Mouse (Mus musculus): Measurements from ENCODE around the gene Lama5. TPM values are rescaled to one million over a fixed set of nuclear protein-coding genes. Genes with fewer than 3 reads are reported as not detected.
"Not testable (repeated sequence)": the region's sequence is repeated elsewhere in the genome, so short reads cannot be mapped to it uniquely, and the experiment has no call there.

The Lama5 gene
- polyA plus RNA-seq, 1 experiment from 2014 or later, result 221 TPM

DNA sequence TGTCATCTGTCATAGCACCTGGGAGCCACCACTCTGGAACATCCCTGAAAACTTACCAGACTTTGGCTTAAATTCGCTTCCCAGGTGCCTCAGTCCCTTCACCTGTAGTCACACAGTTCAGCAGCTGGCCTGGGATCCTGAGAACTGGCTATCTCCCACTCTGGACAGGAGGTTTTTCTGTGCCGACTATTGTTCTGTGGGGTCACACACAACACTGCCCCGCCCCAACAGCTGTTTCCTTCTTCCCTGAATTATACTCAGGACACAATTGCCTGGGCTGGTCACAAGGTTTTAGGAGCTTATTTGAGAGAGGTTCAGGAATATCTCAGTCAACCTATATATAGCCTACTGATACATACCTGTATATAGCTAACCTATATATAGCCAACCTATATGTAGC is 36.8 kb upstream of the Lama5 start:
- ChIA-PET POLR2A (no interaction called here), CTCF (interaction anchor here (1.8 to 2.8 kb wide), 2 partner anchors 9 to 92 kb away, joined by 5 to 10 read pairs; no protein-coding TSS in a partner anchor)
- no peak for TF ChIP-seq CTCF (IDR thresholded peaks at IDR 0.05)
- ATAC-seq, result no peak
- no peak for DNase-seq (ENCODE audit: low read depth, low spot score)
- in situ Hi-C loops (cut with MboI; ENCODE audit: low pct_unique_long_range_greater_than_20kb), result no loop called here
- no peaks in the 10 kb centered on the region for H3K27me3 ChIP-seq

DNA sequence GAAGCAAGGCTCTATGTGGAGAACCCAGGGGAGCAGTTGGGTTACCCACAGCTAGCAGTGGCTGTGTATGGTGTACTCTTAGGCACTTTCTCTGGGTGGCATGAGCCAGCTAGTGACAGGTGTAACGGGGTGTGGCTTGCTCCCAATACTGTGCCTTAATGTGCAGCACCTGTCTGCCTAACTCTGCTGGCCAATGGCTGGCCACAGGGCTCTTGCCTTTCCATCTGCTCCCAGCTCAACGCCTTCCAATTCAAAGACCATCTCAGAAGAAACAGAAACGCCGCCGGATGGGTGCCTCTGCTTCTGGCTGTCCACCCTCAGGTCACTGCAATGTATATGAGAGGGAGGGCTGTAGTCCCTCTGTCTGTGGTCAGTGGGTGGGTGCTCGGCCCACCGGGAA is 36.2 kb upstream of the Lama5 start:
- no peak for TF ChIP-seq CTCF (IDR thresholded peaks at IDR 0.05)
- ATAC-seq (no peak), DNase-seq (ENCODE audit: low read depth, low spot score) (no peak)
- POLR2A ChIA-PET, result no interaction called here
- in situ Hi-C loops (cut with MboI; ENCODE audit: low pct_unique_long_range_greater_than_20kb), result no loop called here
- CTCF ChIA-PET, result interaction anchor here (1.8 to 2.8 kb wide), 2 partner anchors 10 to 91 kb away, joined by 5 to 10 read pairs; no protein-coding TSS in a partner anchor
- no peaks in the 10 kb centered on the region for H3K27me3 ChIP-seq

DNA sequence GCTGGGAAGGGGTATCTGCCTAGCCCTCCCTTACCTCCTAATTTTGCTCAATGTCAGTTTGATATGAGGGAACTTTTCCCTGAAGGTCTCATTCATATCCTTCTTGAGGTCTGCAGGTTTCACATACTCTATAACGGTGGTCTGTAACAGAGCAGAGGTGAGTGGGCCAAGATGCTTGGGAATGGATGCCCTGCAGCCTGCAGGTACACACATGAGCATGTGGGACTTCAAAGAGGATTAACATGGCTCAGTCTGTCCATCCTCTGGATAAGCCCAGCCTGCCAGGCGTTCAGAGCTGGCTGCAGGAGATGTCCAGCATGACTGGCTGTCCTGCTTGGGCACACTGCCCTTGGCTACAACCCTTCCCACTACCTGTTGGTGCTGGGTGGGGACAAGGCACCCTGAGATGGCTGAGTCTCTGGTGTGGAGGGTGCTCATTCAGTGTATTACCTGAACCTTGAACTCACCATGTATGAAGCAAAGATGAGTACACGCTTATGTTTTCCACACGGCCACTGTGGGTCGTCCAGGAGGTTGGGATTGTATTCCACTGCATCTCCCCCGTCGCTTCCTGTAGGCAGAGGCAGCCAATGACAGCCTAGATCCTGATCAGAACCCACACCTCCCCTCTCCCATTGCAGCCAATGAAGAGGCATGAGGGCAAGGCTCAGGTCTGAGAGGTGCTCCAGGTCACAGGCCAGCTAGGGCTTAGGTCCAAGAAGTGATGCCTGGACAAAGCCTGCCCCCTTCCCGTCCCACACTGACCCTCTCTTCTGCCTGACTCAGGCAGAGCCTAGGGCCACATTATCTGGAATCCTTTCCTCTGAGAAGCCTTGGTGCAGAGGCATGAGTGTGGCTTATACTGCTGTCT is 35.2 kb upstream of the Lama5 start:
- in situ Hi-C loops (cut with MboI; ENCODE audit: low pct_unique_long_range_greater_than_20kb), result no loop called here
- no peak for DNase-seq (ENCODE audit: low read depth, low spot score)
- ChIA-PET POLR2A (no interaction called here), CTCF (interaction anchor here (2.8 kb wide), 1 partner anchor 11 kb away, joined by 10 read pairs; no protein-coding TSS in a partner anchor)
- H3K27me3 ChIP-seq, result no peaks in the 10 kb centered on the region
- no peak for TF ChIP-seq CTCF (IDR thresholded peaks at IDR 0.05)
- ATAC-seq, result no peak

DNA sequence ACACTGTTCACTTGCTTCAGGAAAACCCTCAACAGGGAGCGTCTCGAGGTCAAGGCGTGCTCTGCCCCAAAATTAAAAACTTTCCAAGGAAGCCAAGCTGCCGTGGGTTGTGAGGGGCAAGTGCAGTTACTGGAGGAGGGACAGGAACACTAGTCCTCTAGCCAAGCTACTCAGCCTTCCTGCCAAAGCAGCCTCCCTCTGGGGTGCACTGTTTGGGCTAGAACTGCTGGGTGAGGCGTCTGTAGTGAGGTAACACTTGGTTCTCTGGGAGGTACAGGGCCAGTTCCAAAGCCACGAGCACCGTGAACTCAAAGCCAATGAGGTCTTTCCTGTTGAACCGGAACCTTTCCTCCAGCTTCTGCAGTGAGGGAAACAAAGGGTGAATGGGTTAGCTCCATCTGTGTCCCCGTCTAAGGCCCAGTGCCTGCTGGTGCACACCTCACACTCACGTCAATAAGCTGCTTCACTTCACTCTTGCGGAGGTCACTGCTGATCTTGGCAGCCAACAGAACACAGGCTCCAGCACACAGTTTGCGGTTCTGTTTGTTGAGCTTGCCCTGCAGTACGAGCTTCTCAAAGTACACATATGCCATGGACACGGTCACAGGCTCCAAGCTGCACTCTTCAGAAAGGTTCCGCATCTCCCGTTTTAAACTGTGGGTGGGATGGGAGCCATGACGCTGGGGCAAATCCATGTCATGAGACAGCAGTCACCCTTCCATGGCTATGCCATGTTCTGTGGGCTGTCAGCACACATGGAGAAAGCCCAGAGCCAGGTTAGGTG is 34.4 kb upstream of the Lama5 start:
- H3K27me3 ChIP-seq; CTCF ChIA-PET; POLR2A ChIA-PET; ATAC-seq; DNase-seq (ENCODE audit: low read depth, low spot score): not testable (repeated sequence)
- in situ Hi-C loops (cut with MboI; ENCODE audit: low pct_unique_long_range_greater_than_20kb), result loop anchor here (10.0 kb wide), 2 partner anchors 75 to 185 kb away; partner anchors contain the start of gene Mtg2

DNA sequence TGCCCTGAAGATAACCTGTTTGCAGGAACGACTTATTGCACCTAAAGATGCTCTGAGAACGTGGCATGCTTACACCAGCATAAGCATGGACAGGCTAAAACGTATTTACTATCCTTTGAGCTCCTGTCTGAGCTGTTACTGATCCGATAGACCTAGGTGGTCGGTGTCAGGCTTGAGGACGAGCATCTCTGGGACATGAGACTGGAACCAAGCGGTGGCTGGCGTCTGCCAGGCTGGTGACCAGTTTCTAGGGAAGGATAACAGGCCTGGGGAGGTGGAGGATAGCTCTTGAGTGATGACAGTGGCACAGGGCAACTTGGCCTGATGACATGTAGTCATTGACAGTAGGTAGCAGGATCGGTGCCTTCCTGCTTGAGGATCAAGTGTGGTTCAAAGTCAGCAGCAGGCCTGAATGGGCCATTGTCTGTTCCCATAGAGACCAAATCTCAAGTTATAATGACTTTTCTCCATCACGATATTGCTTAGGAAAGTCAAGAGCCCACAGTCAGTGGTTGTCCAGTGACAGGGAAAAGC is 33.4 kb upstream of the Lama5 start:
- DNase-seq (ENCODE audit: low read depth, low spot score); ATAC-seq; POLR2A ChIA-PET; H3K27me3 ChIP-seq: not testable (repeated sequence)
- CTCF ChIA-PET, result interaction anchor here (1.7 kb wide), 1 partner anchor 13 kb away, joined by 4 read pairs; no protein-coding TSS in a partner anchor
- in situ Hi-C loops (cut with MboI; ENCODE audit: low pct_unique_long_range_greater_than_20kb), result loop anchor here (10.0 kb wide), 2 partner anchors 74 to 184 kb away; partner anchors contain the start of gene Mtg2

DNA sequence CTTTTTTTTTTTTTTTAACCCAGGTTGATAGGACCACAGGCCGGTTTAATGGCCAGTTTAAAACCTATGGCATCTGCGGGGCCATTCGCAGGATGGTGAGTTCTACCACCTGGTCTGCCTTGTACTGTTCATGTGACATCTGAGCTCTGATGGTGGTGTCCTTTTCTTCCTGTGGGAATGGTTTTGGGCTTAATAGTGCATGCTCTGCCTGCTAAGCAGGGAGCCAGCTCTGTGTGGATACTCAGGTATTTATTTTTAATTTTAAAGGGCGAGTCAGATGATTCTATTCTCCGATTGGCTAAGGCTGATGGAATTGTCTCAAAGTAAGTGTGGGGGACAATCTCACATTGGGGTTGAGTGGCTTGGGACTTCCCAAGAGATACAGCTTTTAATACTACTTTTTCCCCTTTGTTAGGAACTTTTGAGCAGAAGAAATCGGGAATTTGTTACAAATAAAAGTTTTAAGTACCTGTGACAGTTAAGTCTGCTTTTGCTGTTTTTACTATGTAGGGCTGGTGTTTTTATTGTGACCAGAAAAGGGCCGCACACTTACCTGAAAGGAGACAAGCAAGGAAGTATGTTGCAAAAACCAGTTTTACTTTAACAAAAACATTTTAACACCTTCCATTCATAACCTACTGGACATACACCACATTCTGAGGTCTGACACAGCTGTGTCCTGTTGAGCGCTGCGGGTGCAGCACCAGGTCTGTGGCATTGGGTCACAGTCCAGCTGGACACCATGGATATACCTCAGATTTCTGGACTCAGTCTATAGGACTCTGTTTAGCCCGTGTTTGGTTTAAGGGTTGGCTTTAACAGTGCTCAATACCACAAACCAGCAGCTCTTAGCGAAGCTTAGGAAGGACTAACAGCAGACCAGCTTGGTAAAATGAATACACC is 32.6 kb upstream of the Lama5 start:
- CTCF ChIA-PET, result interaction anchor here (1.7 kb wide), 1 partner anchor 14 kb away, joined by 4 read pairs; no protein-coding TSS in a partner anchor
- DNase-seq (ENCODE audit: low read depth, low spot score) (no peak), ATAC-seq (no peak)
- H3K27me3 ChIP-seq, result no peaks in the 10 kb centered on the region
- in situ Hi-C loops (cut with MboI; ENCODE audit: low pct_unique_long_range_greater_than_20kb), result loop anchor here (10.0 kb wide), 2 partner anchors 73 to 183 kb away; partner anchors contain the start of gene Mtg2
- TF ChIP-seq CTCF (IDR thresholded peaks at IDR 0.05), result no peak
- POLR2A ChIA-PET, result interaction anchor here (1.0 to 1.7 kb wide), 2 partner anchors 9 to 13 kb away, joined by 3 to 4 read pairs; no protein-coding TSS in a partner anchor

DNA sequence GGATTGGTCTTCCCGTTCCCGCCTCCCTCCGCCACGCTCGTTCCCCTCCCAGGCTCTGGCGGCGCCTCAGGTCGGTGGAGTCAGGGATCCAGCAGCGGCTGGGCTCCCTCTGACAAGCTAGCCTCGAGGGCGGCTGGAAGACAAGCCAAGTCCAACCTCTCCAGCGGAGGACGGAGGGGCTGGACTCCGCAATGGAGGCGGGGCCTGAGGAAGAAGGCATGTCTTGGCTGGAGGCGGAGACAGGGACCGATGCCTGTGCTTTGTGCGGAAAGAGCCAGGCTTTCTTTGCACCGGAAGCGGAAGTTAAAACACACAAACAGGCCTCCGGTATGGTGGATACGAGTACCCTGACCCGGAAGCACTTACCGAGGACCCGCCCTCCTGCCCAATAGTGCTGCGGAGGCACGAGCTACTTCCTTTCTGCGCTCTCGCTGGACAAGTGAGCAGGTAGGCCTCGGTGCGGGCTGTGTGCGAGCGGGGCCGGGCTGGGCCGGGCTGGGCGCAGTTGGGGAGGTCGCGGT is 31.4 kb upstream of the Lama5 start, which contains the start of gene Rps21:
Rps21 (plus strand) TSS at position 377 of the 521 bp plus-strand sequence.
- POLR2A ChIA-PET, result interaction anchor here (0.6 to 1.7 kb wide), 8 partner anchors 9 to 83 kb away, joined by 3 to 5 read pairs (median 3); no protein-coding TSS in a partner anchor
- in situ Hi-C loops (cut with MboI; ENCODE audit: low pct_unique_long_range_greater_than_20kb), result loop anchor here (10.0 kb wide), 2 partner anchors 72 to 182 kb away; partner anchors contain the start of gene Mtg2
- peak; percentile 92 for ATAC-seq

DNA sequence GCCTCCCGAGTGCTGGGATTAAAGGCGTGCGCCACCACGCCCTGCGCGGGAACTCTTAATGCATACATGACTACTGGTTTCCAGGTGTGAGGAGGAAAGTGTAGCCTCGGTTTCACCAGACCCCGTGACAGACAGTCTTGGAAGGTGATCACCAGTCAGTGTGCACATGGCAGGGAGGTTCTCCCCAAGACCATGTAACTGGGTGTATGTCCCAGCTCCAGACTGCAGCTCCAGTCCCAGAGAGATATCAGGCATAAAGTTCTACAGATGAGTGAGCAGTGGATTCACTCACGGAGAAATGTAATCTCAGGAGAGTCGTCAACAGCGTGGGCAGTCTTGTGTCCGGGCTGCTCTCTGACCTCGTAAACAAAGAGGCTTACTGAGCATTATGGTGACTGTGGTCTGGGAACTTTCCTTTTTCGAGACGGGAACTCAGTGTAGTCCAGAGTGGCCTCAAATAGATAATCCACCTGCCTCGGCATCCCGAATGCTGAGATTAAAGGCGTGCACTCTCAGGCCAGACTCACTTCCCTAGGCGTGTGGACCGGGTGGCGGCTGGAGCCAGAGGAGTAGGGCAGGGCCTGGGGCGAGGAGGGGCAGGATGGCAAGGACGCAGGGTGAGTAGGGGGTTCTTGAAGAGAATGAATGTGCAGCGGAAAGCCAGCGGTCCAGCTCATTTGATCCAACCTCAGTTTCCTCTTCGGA is 30.8 kb upstream of the Lama5 start:
- CTCF ChIA-PET, result interaction anchor here (1.2 kb wide), 1 partner anchor 19 kb away, joined by 3 read pairs; no protein-coding TSS in a partner anchor
- ATAC-seq, result peak; percentile 52
- no peaks in the 10 kb centered on the region for H3K27me3 ChIP-seq
- POLR2A ChIA-PET, result interaction anchor here (0.9 to 1.7 kb wide), 6 partner anchors 10 to 82 kb away, joined by 3 to 5 read pairs (median 4); no protein-coding TSS in a partner anchor
- in situ Hi-C loops (cut with MboI; ENCODE audit: low pct_unique_long_range_greater_than_20kb), result loop anchor here (10.0 kb wide), 2 partner anchors 72 to 182 kb away; partner anchors contain the start of gene Mtg2
- DNase-seq (ENCODE audit: low read depth, low spot score), result no peak
- TF ChIP-seq CTCF (IDR thresholded peaks at IDR 0.05), result no peak

More for the DNA sequence above, 31.4 kb upstream of the Lama5 start, which contains the start of gene Rps21:
- H3K27me3 ChIP-seq, result no peaks in the 10 kb centered on the region
- no peak for TF ChIP-seq CTCF (IDR thresholded peaks at IDR 0.05)
- CTCF ChIA-PET, result interaction anchor here (1.2 kb wide), 1 partner anchor 18 kb away, joined by 3 read pairs; no protein-coding TSS in a partner anchor
- DNase-seq (ENCODE audit: low read depth, low spot score), result peak; percentile 96
